Mouse (Mus musculus) intestine, embryonic 15.5 days (tissue): ENCODE data around the gene 4930451I11Rik. TPM values are rescaled to one million over a fixed set of nuclear protein-coding genes. Genes with fewer than 3 reads are reported as not detected.
A peak's percentile ranks its signal among the peaks of the same experiment; 100 is the strongest.

Experiments
- ATAC-seq: fragments of 200-750 bp; cut with Nextera tagmentation; 2 replicates; pipeline ENCODE4 v1.8.0; 2017; ENCODE audit warnings: moderate TSS enrichment, moderate library complexity
- H3K27ac ChIP-seq: fragments of 300-500 bp; sonication (generic); 2 replicates; pipeline ENCODE4 v1.5.1; 2015; ENCODE audit warnings: mild to moderate bottlenecking, inconsistent platforms
- H3K27me3 ChIP-seq: fragments of 300-500 bp; sonication (generic); replicated peaks from 2 replicates; pipeline ENCODE4 v1.6.1; 2015; ENCODE audit warnings: inconsistent platforms
- H3K36me3 ChIP-seq: fragments of 300-500 bp; sonication (generic); 2 replicates; pipeline ENCODE4 v1.6.1; 2015; ENCODE audit warnings: inconsistent platforms
- H3K4me1 ChIP-seq: fragments of 300-500 bp; sonication (generic); replicated peaks from 2 replicates; pipeline ENCODE4 v1.6.1; 2015; ENCODE audit warnings: inconsistent platforms
- H3K4me2 ChIP-seq: fragments of 300-500 bp; sonication (generic); replicated peaks from 2 replicates; pipeline ENCODE4 v1.6.1; 2015; ENCODE audit warnings: mild to moderate bottlenecking, inconsistent platforms
- H3K4me3 ChIP-seq: fragments of 300-500 bp; sonication (generic); replicated peaks from 2 replicates; pipeline ENCODE4 v1.5.1; 2015; ENCODE audit warnings: inconsistent platforms
- H3K9ac ChIP-seq: fragments of 300-500 bp; sonication (generic); 2 replicates; pipeline ENCODE4 v1.6.1; 2015; ENCODE audit warnings: inconsistent platforms
- H3K9me3 ChIP-seq: fragments of 300-500 bp; sonication (generic); 2 replicates; pipeline ENCODE4 v1.6.1; 2016; ENCODE audit warnings: inconsistent platforms
- WGBS: fragments of 180-500 bp; shearing (Covaris S2); methylation state at CpG from one replicate; pipeline ENCODE4 v1.1.7; 2015; 5-methylcytosine and 5-hydroxymethylcytosine counted together
- polyA plus RNA-seq: library from polyadenylated mRNA; unstranded; fragments of >200 nt; fragmentation: Nextera tagmentation; extraction: Ambion mirVana; gene quantifications from 2 replicates; pipeline ENCODE4 v1.2.1, GENCODE M21; 2015

Gene 4930451I11Rik
- polyA plus RNA-seq, 1 experiment from 2014 or later, result not detected

DNA sequence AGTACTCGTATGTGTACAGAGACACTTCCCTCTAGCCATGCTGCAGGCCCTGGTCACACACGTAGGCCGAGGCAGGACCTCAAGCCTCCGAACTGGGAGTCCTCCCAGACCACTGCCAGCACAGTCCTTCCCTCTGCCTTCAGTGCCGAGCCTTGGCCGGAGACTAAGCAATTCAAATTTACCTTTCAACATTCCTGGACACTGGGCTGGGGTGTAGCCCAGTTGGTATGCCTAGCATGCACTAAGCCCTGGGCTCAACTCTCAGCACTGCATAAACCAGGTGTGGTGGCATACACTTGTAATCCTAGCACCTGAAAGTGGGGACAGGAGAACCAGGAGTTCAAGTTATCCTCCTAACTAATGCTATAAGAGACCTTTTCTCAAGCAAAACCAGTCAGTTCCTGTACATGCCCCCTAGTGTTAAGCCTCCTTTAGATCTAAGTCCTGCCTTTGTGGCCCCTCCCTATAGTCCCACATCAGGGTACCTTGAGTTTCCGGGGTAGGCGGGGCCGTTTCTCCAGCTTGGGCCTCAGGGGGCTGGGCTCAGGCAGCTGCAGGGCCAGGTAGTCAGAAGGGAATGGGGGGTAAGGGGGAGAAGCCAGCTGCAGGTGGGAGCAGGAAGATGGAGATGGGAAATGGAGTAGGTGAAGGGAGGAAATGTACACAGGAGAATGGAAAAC, 25.4 kb upstream of the 4930451I11Rik start:
- H3K27ac ChIP-seq, result no peak overlapping the region
- no peaks in the 10 kb centered on the region; the same call in 1 of the 2 replicates for H3K27me3 ChIP-seq
- H3K9me3 ChIP-seq, result no peaks in the 10 kb centered on the region
- 65% methylated on average over 9 of the region's 9 CpGs for WGBS
- peaks cover 22% of the 10 kb centered on the region for H3K36me3 ChIP-seq
- no peak; the same call in 1 of the 2 replicates for ATAC-seq
- no peak overlapping the region for H3K9ac ChIP-seq
- no peak overlapping the region for H3K4me3 ChIP-seq
- H3K4me1 ChIP-seq, result peaks cover 17% of the 10 kb centered on the region; the same call in 1 of the 2 replicates
- no peak overlapping the region for H3K4me2 ChIP-seq

- Histone ChIP-seq H3K9me3 (no peaks in the 10 kb centered on the region), H3K4me1 (peaks cover 9% of the 10 kb centered on the region; the same call in 1 of the 2 replicates), H3K27ac (no peak overlapping the region), H3K4me2 (no peak overlapping the region), H3K36me3 (peaks cover 22% of the 10 kb centered on the region), H3K9ac (no peak overlapping the region), H3K27me3 (no peaks in the 10 kb centered on the region; the same call in 1 of the 2 replicates), H3K4me3 (no peak overlapping the region)
- ATAC-seq, result no peak
- WGBS, result 88% methylated on average over 3 of the region's 3 CpGs
Observed at GRCm38 (mm10) chr7:126855641-126856040, 24.2 kb upstream of the 4930451I11Rik start.

DNA sequence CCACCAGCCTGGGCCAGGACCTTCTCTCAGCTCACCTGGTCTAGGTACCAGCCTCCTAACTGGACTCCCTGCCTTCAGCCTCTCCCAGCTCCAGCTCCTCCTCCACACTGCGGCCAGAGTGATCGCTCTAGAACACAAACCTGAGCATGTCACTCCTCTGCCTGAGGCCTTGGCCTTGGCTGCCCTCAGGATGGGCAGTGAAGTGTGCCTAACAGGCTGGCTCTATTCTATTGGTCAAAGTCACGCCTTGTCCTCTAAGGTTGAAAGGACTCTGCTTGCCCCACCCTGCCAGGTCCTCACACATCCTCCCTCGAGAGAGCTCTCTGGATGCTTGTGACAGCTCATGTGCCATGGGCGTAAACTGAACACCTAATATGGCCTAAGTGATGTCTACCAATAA, 22.0 kb upstream of the 4930451I11Rik start:
- Histone ChIP-seq H3K27me3 (peaks cover 13% of the 10 kb centered on the region), H3K4me2 (no peak overlapping the region), H3K4me3 (no peak overlapping the region), H3K4me1 (peaks cover 10% of the 10 kb centered on the region; the same call in 1 of the 2 replicates), H3K36me3 (peaks cover 22% of the 10 kb centered on the region), H3K9ac (no peak overlapping the region), H3K9me3 (no peaks in the 10 kb centered on the region), H3K27ac (no peak overlapping the region)
- 87% methylated on average over 5 of the region's 5 CpGs for WGBS
- no peak for ATAC-seq

DNA sequence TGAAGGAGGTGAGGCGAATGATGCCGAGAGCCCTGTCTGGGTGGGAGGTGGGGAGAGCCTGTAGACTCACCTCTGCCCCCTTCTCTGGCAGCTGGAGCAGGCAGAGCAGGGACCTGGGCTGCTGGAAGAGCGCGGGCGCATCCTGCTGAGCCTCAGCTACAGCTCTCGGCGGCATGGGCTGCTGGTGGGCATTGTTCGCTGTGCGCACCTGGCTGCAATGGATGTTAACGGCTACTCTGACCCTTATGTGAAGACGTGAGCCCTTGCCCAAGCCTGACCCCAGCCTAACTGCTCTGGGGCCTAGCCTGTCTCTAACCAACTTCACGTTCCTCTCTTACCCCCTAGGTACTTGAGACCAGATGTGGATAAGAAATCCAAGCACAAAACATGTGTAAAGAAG, 19.8 kb upstream of the 4930451I11Rik start:
- WGBS, result 48% methylated on average over 12 of the region's 12 CpGs
- no peak for ATAC-seq
- H3K9me3 ChIP-seq, result no peaks in the 10 kb centered on the region

GRCm38 (mm10) chr7:126850161-126850560, 18.7 kb upstream of the 4930451I11Rik start:
- peak; percentile 34 for ATAC-seq
- Histone ChIP-seq H3K27ac (no peak overlapping the region), H3K27me3 (peaks cover 29% of the 10 kb centered on the region), H3K9ac (no peak overlapping the region), H3K9me3 (no peaks in the 10 kb centered on the region), H3K4me2 (no peak overlapping the region), H3K4me1 (peaks cover 17% of the 10 kb centered on the region), H3K4me3 (no peak overlapping the region), H3K36me3 (peaks cover 22% of the 10 kb centered on the region)
- WGBS, result 69% methylated on average over 6 of the region's 6 CpGs

More for the DNA sequence above, 19.8 kb upstream of the 4930451I11Rik start:
- Histone ChIP-seq H3K36me3 (peaks cover 22% of the 10 kb centered on the region), H3K4me1 (peaks cover 17% of the 10 kb centered on the region), H3K27me3 (peaks cover 29% of the 10 kb centered on the region), H3K4me2 (no peak overlapping the region), H3K9ac (no peak overlapping the region), H3K4me3 (no peak overlapping the region), H3K27ac (no peak overlapping the region)

- no peak for ATAC-seq
- Histone ChIP-seq H3K27ac (no peak overlapping the region), H3K9ac (no peak overlapping the region), H3K9me3 (no peaks in the 10 kb centered on the region), H3K36me3 (peaks cover 15% of the 10 kb centered on the region), H3K27me3 (peaks cover 29% of the 10 kb centered on the region), H3K4me1 (peaks cover 17% of the 10 kb centered on the region), H3K4me2 (peak overlapping the region; percentile 99; the same call in 1 of the 2 replicates), H3K4me3 (no peak overlapping the region)
- 33% methylated on average over 10 of the region's 10 CpGs for WGBS
Observed at GRCm38 (mm10) chr7:126848794-126849193, 17.4 kb upstream of the 4930451I11Rik start.

- peak overlapping the region; percentile 52 for H3K9ac ChIP-seq
- H3K4me1 ChIP-seq, result peaks cover 17% of the 10 kb centered on the region
- peaks cover 29% of the 10 kb centered on the region for H3K27me3 ChIP-seq
- peak overlapping the region; percentile 51 for H3K4me3 ChIP-seq
- H3K27ac ChIP-seq, result no peak overlapping the region
- peak; percentile 34; the same call in 1 of the 2 replicates for ATAC-seq
- no peaks in the 10 kb centered on the region for H3K9me3 ChIP-seq
- peak overlapping the region; percentile 99 for H3K4me2 ChIP-seq
- peaks cover 4% of the 10 kb centered on the region; the same call in 1 of the 2 replicates for H3K36me3 ChIP-seq
- 1% methylated on average over 73 of the region's 74 CpGs for WGBS
Observed at GRCm38 (mm10) chr7:126847421-126848398, 16.3 kb upstream of the 4930451I11Rik start.

GRCm38 (mm10) chr7:126847116-126847420, 15.6 kb upstream of the 4930451I11Rik start, which contains the start of gene Doc2a:
Gene Doc2a (plus strand): TSS chr7:126847416.
- 38% methylated on average over 4 of the region's 4 CpGs for WGBS
- peaks cover 29% of the 10 kb centered on the region for H3K27me3 ChIP-seq

DNA sequence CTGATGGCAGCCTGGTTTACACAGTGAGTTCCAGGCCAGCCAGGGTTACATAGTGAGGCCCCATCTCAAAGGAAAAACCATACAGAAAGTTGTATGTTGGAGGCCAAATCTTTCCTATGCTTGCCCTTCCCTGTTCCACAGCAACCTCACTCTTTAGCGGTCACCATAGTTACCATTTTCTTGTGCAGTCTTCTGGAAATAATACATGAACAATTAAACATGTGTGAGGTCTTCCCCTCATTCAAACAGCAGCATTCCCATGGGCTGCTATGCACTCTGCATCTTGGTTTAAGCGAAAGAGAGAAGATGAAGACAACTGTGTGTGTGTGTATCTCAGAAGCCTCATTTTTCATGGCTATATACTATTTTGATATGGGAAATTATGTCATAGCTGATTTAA, 14.1 kb upstream of the 4930451I11Rik start:
- no peak overlapping the region for H3K9ac ChIP-seq
- ATAC-seq, result no peak
- H3K27ac ChIP-seq, result no peak overlapping the region
- peaks cover 17% of the 10 kb centered on the region for H3K4me1 ChIP-seq
- H3K4me2 ChIP-seq, result no peak overlapping the region
- H3K27me3 ChIP-seq, result peaks cover 29% of the 10 kb centered on the region
- no peaks in the 10 kb centered on the region for H3K36me3 ChIP-seq
- H3K4me3 ChIP-seq, result no peak overlapping the region
- 96% methylated on average over 2 of the region's 2 CpGs for WGBS
- no peaks in the 10 kb centered on the region for H3K9me3 ChIP-seq

More at GRCm38 (mm10) chr7:126847116-126847420, 15.6 kb upstream of the 4930451I11Rik start, which contains the start of gene Doc2a:
- peak within 1 kb of the TSS; percentile 52 for H3K9ac ChIP-seq
- no peak for ATAC-seq
- no peaks in the 10 kb centered on the region for H3K36me3 ChIP-seq
- H3K4me2 ChIP-seq, result peak within 1 kb of the TSS; percentile 99
- no peaks in the 10 kb centered on the region for H3K9me3 ChIP-seq
- H3K4me3 ChIP-seq, result peak within 1 kb of the TSS; percentile 51
- H3K27ac ChIP-seq, result no peak within 1 kb of the TSS
- H3K4me1 ChIP-seq, result peaks cover 17% of the 10 kb centered on the region

- Histone ChIP-seq H3K4me3 (no peak overlapping the region), H3K27ac (no peak overlapping the region), H3K9ac (no peak overlapping the region), H3K9me3 (no peaks in the 10 kb centered on the region), H3K4me1 (peaks cover 12% of the 10 kb centered on the region), H3K4me2 (no peak overlapping the region), H3K36me3 (no peaks in the 10 kb centered on the region), H3K27me3 (peaks cover 14% of the 10 kb centered on the region)
- no peak for ATAC-seq
- WGBS, result 73% methylated on average over 9 of the region's 9 CpGs
Observed at GRCm38 (mm10) chr7:126843276-126843675, 11.8 kb upstream of the 4930451I11Rik start.

DNA sequence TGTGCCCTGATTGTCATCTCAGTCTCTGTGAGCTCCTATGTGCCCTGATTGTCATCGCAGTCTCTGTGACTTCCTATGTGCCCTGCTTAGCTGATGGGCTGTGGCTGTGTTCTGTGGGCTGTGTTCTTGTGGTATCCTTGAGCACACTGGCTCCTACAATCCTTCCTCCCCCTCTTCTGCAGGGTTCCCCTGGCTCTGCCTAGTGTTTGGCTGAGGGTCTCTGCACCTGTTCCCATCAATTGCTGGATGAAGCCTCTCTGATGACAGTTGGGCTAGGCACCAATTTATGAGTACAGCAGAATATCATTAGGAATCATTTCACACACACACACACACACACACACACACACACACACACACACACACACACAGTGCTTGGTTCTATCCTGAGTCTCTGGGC, 1.9 kb upstream of the 4930451I11Rik start:
- Histone ChIP-seq H3K9me3 (no peaks in the 10 kb centered on the region), H3K27ac (no peak overlapping the region), H3K9ac (no peak overlapping the region), H3K4me1 (0 out of 2 replicates have a peak, but pooled peaks cover 5% of the 10 kb centered on the region), H3K4me3 (no peak overlapping the region), H3K27me3 (no peaks in the 10 kb centered on the region), H3K4me2 (no peak overlapping the region), H3K36me3 (no peaks in the 10 kb centered on the region)
- 95% methylated on average over 1 of the region's 1 CpGs for WGBS
- no peak for ATAC-seq

DNA sequence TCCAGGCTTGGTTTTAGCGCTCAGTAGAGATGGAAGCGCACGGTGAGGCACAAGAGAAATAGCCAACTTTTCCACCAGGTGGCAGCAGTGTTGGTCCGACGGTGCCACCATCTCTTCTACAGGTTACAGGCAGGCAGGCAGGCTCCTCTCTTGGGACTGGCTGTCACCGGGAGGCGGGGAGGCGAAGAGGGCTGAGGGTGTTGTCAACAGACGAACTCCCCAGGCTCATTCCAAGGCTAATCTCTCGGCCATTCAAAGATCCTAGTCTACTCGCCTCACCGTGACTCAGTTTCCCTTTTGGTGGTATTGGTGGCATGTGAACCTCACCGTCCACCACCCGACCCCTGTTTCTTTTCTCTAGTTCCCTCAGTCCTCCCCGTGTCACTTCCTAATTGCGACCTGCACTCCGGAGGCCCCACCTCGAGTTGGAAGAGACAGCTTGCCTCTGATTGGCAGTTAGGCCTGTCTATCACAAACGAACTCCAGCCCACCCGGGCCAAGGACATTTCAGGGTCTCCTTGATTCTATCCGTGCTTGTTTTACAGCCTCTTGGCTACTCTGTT, 678 bp upstream of the 4930451I11Rik start:
- Histone ChIP-seq H3K36me3 (no peaks in the 10 kb centered on the region), H3K9ac (no peak overlapping the region), H3K4me3 (peak overlapping the region; percentile 29), H3K4me1 (0 out of 2 replicates have a peak, but pooled peaks cover 5% of the 10 kb centered on the region), H3K9me3 (no peaks in the 10 kb centered on the region), H3K4me2 (peak overlapping the region; percentile 59), H3K27ac (no peak overlapping the region), H3K27me3 (no peaks in the 10 kb centered on the region)
- ATAC-seq, result peak; percentile 95
- WGBS, result 1% methylated on average over 21 of the region's 21 CpGs
